8 mouse cellular contexts compared by ENCODE assay signal in genomic region chr14:62761943-62762342, GRCm38 (mm10). TPM values are rescaled to one million over a fixed set of nuclear protein-coding genes. Genes with fewer than 3 reads are reported as not detected.
DNase-seq lines count a peak whose midpoint lies in the region; ATAC-seq lines count a peak whose summit lies in the region.

No protein-coding gene starts in this region.

- peak overlapping the region; percentile 87 for H3K4me2 ChIP-seq in heart, embryonic 16.5 days (ENCODE audit: low read depth, low read length)
- peak overlapping the region; percentile 84 for H3K4me2 ChIP-seq in midbrain, embryonic 13.5 days (replicated peaks)

- ATAC-seq in frontal cortex, adult (ENCODE audit: low TSS enrichment), result no peak
- no peak for ATAC-seq in heart, embryonic 16.5 days (replicated peaks; ENCODE audit: extremely low read depth, insufficient read depth, low FRiP score)
- ATAC-seq in midbrain, embryonic 13.5 days, result no peak

- no peaks in the 10 kb centered on the region for H3K9me3 ChIP-seq in heart, embryonic 16.5 days (replicated peaks; ENCODE audit: control insufficient read depth, low read length)
- H3K9me3 ChIP-seq in limb, embryonic 10.5 days (replicated peaks), result no peaks in the 10 kb centered on the region
- H3K9me3 ChIP-seq in midbrain, embryonic 13.5 days, result no peaks in the 10 kb centered on the region

- H3K27me3 ChIP-seq in heart, embryonic 16.5 days (ENCODE audit: control insufficient read depth, insufficient read depth, low read length), result no peaks in the 10 kb centered on the region
- H3K27me3 ChIP-seq in limb, embryonic 10.5 days (ENCODE audit: low read depth, poor library complexity, severe bottlenecking), result no peaks in the 10 kb centered on the region
- H3K27me3 ChIP-seq in midbrain, embryonic 13.5 days, result no peaks in the 10 kb centered on the region

- peak overlapping the region; percentile 94 for H3K27ac ChIP-seq in heart, embryonic 16.5 days (ENCODE audit: low read length)
- H3K27ac ChIP-seq in limb, embryonic 10.5 days, result peak overlapping the region; percentile 99
- peak overlapping the region; percentile 96 for H3K27ac ChIP-seq in midbrain, embryonic 13.5 days

- peaks cover 6% of the 10 kb centered on the region; the same call in 1 of the 2 replicates for H3K4me1 ChIP-seq in heart, embryonic 16.5 days (ENCODE audit: control insufficient read depth, insufficient read depth, low read length)
- H3K4me1 ChIP-seq in limb, embryonic 10.5 days, result peaks cover 19% of the 10 kb centered on the region
- peaks cover 19% of the 10 kb centered on the region for H3K4me1 ChIP-seq in midbrain, embryonic 13.5 days (replicated peaks)

- peak; percentile 16 to 52 for DNase-seq in frontal cortex, adult 2 months (ENCODE audit: extremely low spot score in 1 of 2, low spot score in 1 of 2)
- peak; percentile 33 for DNase-seq in urinary bladder, adult 18-20 months (ENCODE audit: low spot score in 2 of 2)
- no peak for DNase-seq in urinary bladder, adult 2 months (ENCODE audit: low spot score)
- peak; percentile 57 for DNase-seq in limb, embryonic 10.5 days (ENCODE audit: low spot score)
- DNase-seq in natural killer cell, adult 2 months (ENCODE audit: low spot score in 2 of 2), result no peak

- peak overlapping the region; percentile 61 for H3K4me3 ChIP-seq in heart, embryonic 16.5 days (ENCODE audit: low read length)
- H3K4me3 ChIP-seq in limb, embryonic 10.5 days, result peak overlapping the region; percentile 96
- peak overlapping the region; percentile 97 for H3K4me3 ChIP-seq in midbrain, embryonic 13.5 days (replicated peaks)

- WGBS in heart, embryonic 16.5 days, result 3% methylated on average over 11 of the region's 11 CpGs
- WGBS in limb, embryonic 10.5 days, result 5% methylated on average over 11 of the region's 11 CpGs
- 2% methylated on average over 11 of the region's 11 CpGs for WGBS in midbrain, embryonic 13.5 days

- 0 out of 2 replicates have a peak, but pooled peaks cover 4% of the 10 kb centered on the region for H3K36me3 ChIP-seq in heart, embryonic 16.5 days (ENCODE audit: control insufficient read depth, insufficient read depth)
- H3K36me3 ChIP-seq in limb, embryonic 10.5 days, result peaks cover 14% of the 10 kb centered on the region
- no peaks in the 10 kb centered on the region for H3K36me3 ChIP-seq in midbrain, embryonic 13.5 days

- peak overlapping the region; percentile 89 for H3K9ac ChIP-seq in heart, embryonic 16.5 days (ENCODE audit: low read length)
- H3K9ac ChIP-seq in midbrain, embryonic 13.5 days (replicated peaks), result peak overlapping the region; percentile 82

RNA-seq across cellular contexts. Expression of gene Ints6, which starts 1.0 kb away (rescaled TPM):
- 15.4 and 24.3 TPM in 2 replicates for polyA plus RNA-seq in frontal cortex, adult 2 months (2012; rRNA removed)
- polyA plus RNA-seq in urinary bladder, adult 2 months (2012; rRNA removed), result 10.5 and 12.3 TPM in 2 replicates
- polyA plus RNA-seq in heart, embryonic 16.5 days (2015; fragmentation: Nextera tagmentation; extraction: Ambion mirVana), result 15.6 TPM in 2 replicates
- polyA plus RNA-seq in limb, embryonic 10.5 days (2016; fragmentation: Nextera tagmentation; extraction: Ambion mirVana), result 18.1 and 25.4 TPM in 2 replicates
- polyA plus RNA-seq in midbrain, embryonic 13.5 days (2015; fragmentation: Nextera tagmentation; extraction: Ambion mirVana), result 14.8 and 20.5 TPM in 2 replicates

Comparison
In these comparisons a context has a peak if more than half of its experiments do, and no peak if none do; other contexts are left out.
1. DNase-seq: peak in frontal cortex, adult 2 months (2 of 2), urinary bladder, adult 18-20 months (2 of 2) and limb, embryonic 10.5 days (single experiment); none in urinary bladder, adult 2 months (single experiment) and natural killer cell, adult 2 months (0 of 2).
2. Peak in every context shown above with its lines, with median percentiles within 50 percentile points of each other: H3K27ac ChIP-seq and H3K4me3 ChIP-seq.